Mouse (Mus musculus): ENCODE measurements at regions not wholly inside any gene's neighbourhood (a gene's known extent, or its start where the extent isn't known, plus 50 kb on each side); places are given as distances from the start of the nearest gene placed in this dataset.

- WGBS, result 78% methylated on average over 12 of the region's 12 CpGs
- no peaks in the 10 kb centered on the region for H3K36me3 ChIP-seq (ENCODE audit: control insufficient read depth, insufficient read depth, low read length)
- no peaks in the 10 kb centered on the region for H3K4me1 ChIP-seq (ENCODE audit: control insufficient read depth, insufficient read depth, low read length)
- no peak for ATAC-seq (ENCODE audit: low FRiP score, low TSS enrichment)
- H3K4me2 ChIP-seq (replicated peaks; ENCODE audit: low read depth, low read length), result no peak overlapping the region
- no peak overlapping the region for H3K27ac ChIP-seq (ENCODE audit: low read depth, low read length)
- no peak overlapping the region for H3K9ac ChIP-seq (ENCODE audit: low read depth, low read length)
- H3K27me3 ChIP-seq (ENCODE audit: control insufficient read depth, insufficient read depth, low read length), result no peaks in the 10 kb centered on the region
- H3K9me3 ChIP-seq (ENCODE audit: control insufficient read depth, low read length), result no peaks in the 10 kb centered on the region
- H3K4me3 ChIP-seq (ENCODE audit: low read length), result no peak overlapping the region
These were observed 618.0 kb downstream of the Tfap2b start for GRCm38 (mm10) chr1:19826455-19827366.

GRCm38 (mm10) chr1:19849918-19850317, 641.2 kb downstream of the Tfap2b start:
- no peak overlapping the region for H3K9ac ChIP-seq (ENCODE audit: low read depth, low read length)
- H3K36me3 ChIP-seq (ENCODE audit: control insufficient read depth, insufficient read depth, low read length), result no peaks in the 10 kb centered on the region
- H3K27ac ChIP-seq (ENCODE audit: low read depth, low read length), result no peak overlapping the region
- H3K9me3 ChIP-seq (ENCODE audit: control insufficient read depth, low read length), result no peaks in the 10 kb centered on the region
- H3K27me3 ChIP-seq (ENCODE audit: control insufficient read depth, insufficient read depth, low read length), result no peaks in the 10 kb centered on the region
- no peaks in the 10 kb centered on the region for H3K4me1 ChIP-seq (ENCODE audit: control insufficient read depth, insufficient read depth, low read length)
- 85% methylated on average over 3 of the region's 3 CpGs for whole genome bisulfite sequencing
- no peak for ATAC-seq (ENCODE audit: low FRiP score, low TSS enrichment)
- no peak overlapping the region for H3K4me3 ChIP-seq (ENCODE audit: low read length)
- no peak overlapping the region for H3K4me2 ChIP-seq (replicated peaks; ENCODE audit: low read depth, low read length)

- no peak overlapping the region for H3K4me3 ChIP-seq (ENCODE audit: low read length)
- no peak overlapping the region for H3K4me2 ChIP-seq (replicated peaks; ENCODE audit: low read depth, low read length)
- no peak overlapping the region for H3K27ac ChIP-seq (ENCODE audit: low read depth, low read length)
- no peaks in the 10 kb centered on the region for H3K4me1 ChIP-seq (ENCODE audit: control insufficient read depth, insufficient read depth, low read length)
- H3K9me3 ChIP-seq (ENCODE audit: control insufficient read depth, low read length), result no peaks in the 10 kb centered on the region
- ATAC-seq (ENCODE audit: low FRiP score, low TSS enrichment), result no peak
- H3K27me3 ChIP-seq (ENCODE audit: control insufficient read depth, insufficient read depth, low read length), result no peaks in the 10 kb centered on the region
- no peaks in the 10 kb centered on the region for H3K36me3 ChIP-seq (ENCODE audit: control insufficient read depth, insufficient read depth, low read length)
- H3K9ac ChIP-seq (ENCODE audit: low read depth, low read length), result no peak overlapping the region
These were observed 648.5 kb downstream of the Tfap2b start for GRCm38 (mm10) chr1:19857250-19857649.

GRCm38 (mm10) chr1:19868478-19868877, 659.8 kb downstream of the Tfap2b start:
- Histone ChIP-seq H3K4me3 (ENCODE audit: low read length) (no peak overlapping the region), H3K9me3 (ENCODE audit: control insufficient read depth, low read length) (no peaks in the 10 kb centered on the region), H3K4me1 (ENCODE audit: control insufficient read depth, insufficient read depth, low read length) (no peaks in the 10 kb centered on the region), H3K27me3 (ENCODE audit: control insufficient read depth, insufficient read depth, low read length) (no peaks in the 10 kb centered on the region), H3K9ac (ENCODE audit: low read depth, low read length) (no peak overlapping the region), H3K36me3 (ENCODE audit: control insufficient read depth, insufficient read depth, low read length) (no peaks in the 10 kb centered on the region), H3K27ac (ENCODE audit: low read depth, low read length) (no peak overlapping the region), H3K4me2 (replicated peaks; ENCODE audit: low read depth, low read length) (no peak overlapping the region)
- 80% methylated on average over 12 of the region's 12 CpGs for whole genome bisulfite sequencing
- no peak for ATAC-seq (ENCODE audit: low FRiP score, low TSS enrichment)

- Histone ChIP-seq H3K4me3 (ENCODE audit: low read length) (no peak overlapping the region), H3K27ac (ENCODE audit: low read depth, low read length) (no peak overlapping the region), H3K9ac (ENCODE audit: low read depth, low read length) (no peak overlapping the region), H3K36me3 (ENCODE audit: control insufficient read depth, insufficient read depth, low read length) (no peaks in the 10 kb centered on the region), H3K27me3 (ENCODE audit: control insufficient read depth, insufficient read depth, low read length) (no peaks in the 10 kb centered on the region), H3K9me3 (ENCODE audit: control insufficient read depth, low read length) (no peaks in the 10 kb centered on the region), H3K4me2 (replicated peaks; ENCODE audit: low read depth, low read length) (no peak overlapping the region), H3K4me1 (ENCODE audit: control insufficient read depth, insufficient read depth, low read length) (no peaks in the 10 kb centered on the region)
- WGBS, result 55% methylated on average over 8 of the region's 8 CpGs
- no peak for ATAC-seq (ENCODE audit: low FRiP score, low TSS enrichment)
These were observed 672.5 kb downstream of the Tfap2b start for GRCm38 (mm10) chr1:19881193-19881592.

- no peaks in the 10 kb centered on the region for H3K36me3 ChIP-seq (ENCODE audit: control insufficient read depth, insufficient read depth, low read length)
- WGBS, result 34% methylated on average over 5 of the region's 5 CpGs
- H3K27me3 ChIP-seq (ENCODE audit: control insufficient read depth, insufficient read depth, low read length), result no peaks in the 10 kb centered on the region
- no peaks in the 10 kb centered on the region for H3K9me3 ChIP-seq (ENCODE audit: control insufficient read depth, low read length)
- no peak overlapping the region for H3K4me2 ChIP-seq (replicated peaks; ENCODE audit: low read depth, low read length)
- no peak for ATAC-seq (ENCODE audit: low FRiP score, low TSS enrichment)
- no peaks in the 10 kb centered on the region for H3K4me1 ChIP-seq (ENCODE audit: control insufficient read depth, insufficient read depth, low read length)
- no peak overlapping the region for H3K27ac ChIP-seq (ENCODE audit: low read depth, low read length)
- H3K9ac ChIP-seq (ENCODE audit: low read depth, low read length), result no peak overlapping the region
- no peak overlapping the region for H3K4me3 ChIP-seq (ENCODE audit: low read length)
These were observed 690.7 kb downstream of the Tfap2b start for GRCm38 (mm10) chr1:19899426-19899825.

- H3K4me1 ChIP-seq (ENCODE audit: control insufficient read depth, insufficient read depth, low read length), result no peaks in the 10 kb centered on the region
- no peak overlapping the region for H3K4me2 ChIP-seq (replicated peaks; ENCODE audit: low read depth, low read length)
- no peak for ATAC-seq (ENCODE audit: low FRiP score, low TSS enrichment)
- H3K36me3 ChIP-seq (ENCODE audit: control insufficient read depth, insufficient read depth, low read length), result no peaks in the 10 kb centered on the region
- WGBS, result 51% methylated on average over 12 of the region's 12 CpGs
- H3K4me3 ChIP-seq (ENCODE audit: low read length), result no peak overlapping the region
- no peaks in the 10 kb centered on the region for H3K9me3 ChIP-seq (ENCODE audit: control insufficient read depth, low read length)
- no peak overlapping the region for H3K27ac ChIP-seq (ENCODE audit: low read depth, low read length)
- H3K27me3 ChIP-seq (ENCODE audit: control insufficient read depth, insufficient read depth, low read length), result no peaks in the 10 kb centered on the region
- H3K9ac ChIP-seq (ENCODE audit: low read depth, low read length), result no peak overlapping the region
These were observed 691.2 kb downstream of the Tfap2b start for GRCm38 (mm10) chr1:19899889-19900310.

- Histone ChIP-seq H3K4me2 (replicated peaks; ENCODE audit: low read depth, low read length) (no peak overlapping the region), H3K9me3 (ENCODE audit: control insufficient read depth, low read length) (no peaks in the 10 kb centered on the region), H3K27me3 (ENCODE audit: control insufficient read depth, insufficient read depth, low read length) (no peaks in the 10 kb centered on the region), H3K9ac (ENCODE audit: low read depth, low read length) (no peak overlapping the region), H3K4me1 (ENCODE audit: control insufficient read depth, insufficient read depth, low read length) (no peaks in the 10 kb centered on the region), H3K27ac (ENCODE audit: low read depth, low read length) (no peak overlapping the region), H3K4me3 (ENCODE audit: low read length) (no peak overlapping the region), H3K36me3 (ENCODE audit: control insufficient read depth, insufficient read depth, low read length) (no peaks in the 10 kb centered on the region)
- no peak for ATAC-seq (ENCODE audit: low FRiP score, low TSS enrichment)
- WGBS, result 89% methylated on average over 2 of the region's 2 CpGs
These were observed 692.3 kb downstream of the Tfap2b start for GRCm38 (mm10) chr1:19900983-19901531.

- no peak for ATAC-seq (ENCODE audit: low FRiP score, low TSS enrichment)
- Histone ChIP-seq H3K27ac (ENCODE audit: low read depth, low read length) (no peak overlapping the region), H3K9ac (ENCODE audit: low read depth, low read length) (no peak overlapping the region), H3K4me3 (ENCODE audit: low read length) (no peak overlapping the region), H3K4me1 (ENCODE audit: control insufficient read depth, insufficient read depth, low read length) (no peaks in the 10 kb centered on the region), H3K9me3 (ENCODE audit: control insufficient read depth, low read length) (no peaks in the 10 kb centered on the region), H3K4me2 (replicated peaks; ENCODE audit: low read depth, low read length) (no peak overlapping the region), H3K36me3 (ENCODE audit: control insufficient read depth, insufficient read depth, low read length) (no peaks in the 10 kb centered on the region), H3K27me3 (ENCODE audit: control insufficient read depth, insufficient read depth, low read length) (no peaks in the 10 kb centered on the region)
- WGBS, result 71% methylated on average over 2 of the region's 2 CpGs
These were observed 703.6 kb downstream of the Tfap2b start for GRCm38 (mm10) chr1:19912194-19912846.

Data from kidney, embryonic 14.5 days (tissue).